In genomic region chr9:95744845-95745613, GRCm38 (mm10) we compare ENCODE assay signal across 15 mouse cellular contexts. TPM values are rescaled to one million over a fixed set of nuclear protein-coding genes. Genes with fewer than 3 reads are reported as not detected.
A peak's percentile ranks its signal among the peaks of the same experiment; 100 is the strongest.
DNase-seq lines count a peak whose midpoint lies in the region; ATAC-seq lines count a peak whose summit lies in the region.
"Had no signal": no experiment of that assay in that cellular context is flagged by ENCODE, and none has a peak within 500 bp of the region (broad histone marks: within the 10 kb centered on the region; RNA-seq: fewer than 3 reads in every experiment).

No protein-coding gene starts in this region.

- ATAC-seq in liver, embryonic 13.5 days (ENCODE audit: low read depth), result no peak
- no peak for ATAC-seq in liver, embryonic 12.5 days
- ATAC-seq in granulocyte monocyte progenitor cell, adult 5-6 weeks (replicated peaks; ENCODE audit: poor library complexity, severe bottlenecking), result peak; percentile 61
- no peak for ATAC-seq in liver, embryonic 15.5 days (ENCODE audit: insufficient read depth)
- ATAC-seq: activated CD4-positive, CD25-positive, alpha-beta regulatory T cell, adult 4 months; midbrain, embryonic 15.5 days had no signal

- no peaks in the 10 kb centered on the region for H3K36me3 ChIP-seq in liver, embryonic 13.5 days
- H3K36me3 ChIP-seq in liver, embryonic 12.5 days, result no peaks in the 10 kb centered on the region
- no peaks in the 10 kb centered on the region for H3K36me3 ChIP-seq in liver, embryonic 15.5 days (replicated peaks)
- H3K36me3 ChIP-seq: embryonic facial prominence, embryonic 13.5 days; G1E; midbrain, embryonic 15.5 days; neural tube, embryonic 12.5 days had no signal

- H3K4me2 ChIP-seq in liver, embryonic 13.5 days, result 0 out of 2 replicates have a peak overlapping the region, but pooled peaks have one; percentile 0
- no peak overlapping the region for H3K4me2 ChIP-seq in liver, embryonic 12.5 days
- peak overlapping the region; percentile 8; the same call in 1 of the 2 replicates for H3K4me2 ChIP-seq in liver, embryonic 15.5 days
- H3K4me2 ChIP-seq: embryonic facial prominence, embryonic 13.5 days; midbrain, embryonic 15.5 days; neural tube, embryonic 12.5 days had no signal

- H3K27ac ChIP-seq in liver, embryonic 13.5 days, result no peak overlapping the region
- H3K27ac ChIP-seq in liver, embryonic 12.5 days, result no peak overlapping the region
- no peak overlapping the region for H3K27ac ChIP-seq in liver, embryonic 15.5 days (replicated peaks)
- H3K27ac ChIP-seq: embryonic facial prominence, embryonic 13.5 days; midbrain, embryonic 15.5 days; neural tube, embryonic 12.5 days had no signal

- H3K4me1 ChIP-seq in liver, embryonic 13.5 days (replicated peaks), result peaks cover 10% of the 10 kb centered on the region
- H3K4me1 ChIP-seq in liver, embryonic 12.5 days, result peaks cover 8% of the 10 kb centered on the region
- H3K4me1 ChIP-seq in liver, embryonic 15.5 days (replicated peaks), result peaks cover 8% of the 10 kb centered on the region

- peak; percentile 10 to 16 for DNase-seq in cerebellum, postnatal 25 days
- DNase-seq in cerebellum, postnatal 36 days, result no peak
- DNase-seq in liver, embryonic 13.5 days, result no peak
- DNase-seq in urinary bladder, adult 18-20 months (ENCODE audit: low spot score in 2 of 2), result no peak
- DNase-seq in adipocyte (ENCODE audit: low spot score), result no peak
- DNase-seq: heart, postnatal 36 days; lung, adult 18-20 months had no signal

- no peak overlapping the region for H3K4me3 ChIP-seq in liver, embryonic 13.5 days (replicated peaks)
- no peak overlapping the region for H3K4me3 ChIP-seq in liver, embryonic 12.5 days
- no peak overlapping the region for H3K4me3 ChIP-seq in liver, embryonic 15.5 days (replicated peaks)
- H3K4me3 ChIP-seq: embryonic facial prominence, embryonic 13.5 days; midbrain, embryonic 15.5 days; neural tube, embryonic 12.5 days had no signal

- H3K9ac ChIP-seq in liver, embryonic 13.5 days, result no peak overlapping the region
- no peak overlapping the region for H3K9ac ChIP-seq in liver, embryonic 12.5 days
- no peak overlapping the region for H3K9ac ChIP-seq in liver, embryonic 15.5 days
- H3K9ac ChIP-seq: embryonic facial prominence, embryonic 13.5 days; midbrain, embryonic 15.5 days; neural tube, embryonic 12.5 days had no signal

- WGBS in liver, embryonic 13.5 days (ENCODE audit: insufficient replicate concordance), result 47% methylated on average over 7 of the region's 7 CpGs
- 51% methylated on average over 7 of the region's 7 CpGs for WGBS in liver, embryonic 12.5 days (ENCODE audit: insufficient replicate concordance)
- 35% methylated on average over 7 of the region's 7 CpGs for WGBS in liver, embryonic 15.5 days (ENCODE audit: insufficient replicate concordance)

- no peaks in the 10 kb centered on the region for H3K9me3 ChIP-seq in liver, embryonic 13.5 days (replicated peaks)
- no peaks in the 10 kb centered on the region for H3K9me3 ChIP-seq in liver, embryonic 12.5 days (replicated peaks)
- H3K9me3 ChIP-seq in liver, embryonic 15.5 days (replicated peaks), result no peaks in the 10 kb centered on the region
- H3K9me3 ChIP-seq: embryonic facial prominence, embryonic 13.5 days; midbrain, embryonic 15.5 days; neural tube, embryonic 12.5 days had no signal

- H3K27me3 ChIP-seq in liver, embryonic 13.5 days, result peaks cover 25% of the 10 kb centered on the region
- H3K27me3 ChIP-seq in liver, embryonic 12.5 days (replicated peaks), result peaks cover 22% of the 10 kb centered on the region
- H3K27me3 ChIP-seq in liver, embryonic 15.5 days, result peaks cover 23% of the 10 kb centered on the region
- H3K27me3 ChIP-seq: midbrain, embryonic 15.5 days had no signal

RNA-seq across cellular contexts. Expression of gene Trpc1, which starts 5.1 kb away (rescaled TPM):
- polyA plus RNA-seq in liver, embryonic 13.5 days (2015; fragmentation: Nextera tagmentation; extraction: Ambion mirVana), result 0.32 and 0.44 TPM in 2 replicates
- polyA plus RNA-seq in liver, embryonic 12.5 days (2016; fragmentation: Nextera tagmentation; extraction: Ambion mirVana), result 0.78 and 0.86 TPM in 2 replicates
- not detected in 2 replicates for total RNA-seq in granulocyte monocyte progenitor cell, adult 5-6 weeks (2014; fragmentation: Nextera tagmentation)
- not detected in 2 replicates for total RNA-seq in granulocyte monocyte progenitor cell, adult 5-6 weeks (2017)
- 0.46 and 0.55 TPM in 2 replicates for polyA plus RNA-seq in liver, embryonic 15.5 days (2015; fragmentation: Nextera tagmentation; extraction: Ambion mirVana)
- polyA plus RNA-seq: G1E had no signal

Comparison
In these comparisons a context has a peak if more than half of its experiments do, and no peak if none do; other contexts are left out.
1. DNase-seq: peak in cerebellum, postnatal 25 days (2 of 2); none in cerebellum, postnatal 36 days (0 of 2), liver, embryonic 13.5 days (single experiment), urinary bladder, adult 18-20 months (0 of 2) and adipocyte (single experiment).